Mouse (Mus musculus): ENCODE results near the gene Aldh1a1. TPM values are rescaled to one million over a fixed set of nuclear protein-coding genes. Genes with fewer than 3 reads are reported as not detected.

The Aldh1a1 gene
- total and polyA plus RNA-seq, 3 experiments, result 0.21 to 1.1 (median 0.99) TPM

GRCm38 (mm10) chr19:20557211-20557610 lies 64.7 kb downstream of the Aldh1a1 start:
- H3K4me1 ChIP-seq (ENCODE audit: control insufficient read depth in 1 of 2, insufficient read depth in 2 of 2), result no peaks in the 10 kb centered on the region
- H3K9ac ChIP-seq (ENCODE audit: insufficient read depth, low read depth), result no peak overlapping the region
- no peaks in the 10 kb centered on the region for H3K36me3 ChIP-seq (replicated peaks in 1 of 2; ENCODE audit: control insufficient read depth in 1 of 2, insufficient read depth in 1 of 2, low read length in 1 of 2)
- no peaks in the 10 kb centered on the region for H3K9me3 ChIP-seq (replicated peaks; ENCODE audit: low read length)
- no peak overlapping the region for H3K27ac ChIP-seq (ENCODE audit: insufficient read depth, low read depth)
- H3K4me3 ChIP-seq (replicated peaks in 1 of 3; ENCODE audit: low read depth in 2 of 3, low read length in 2 of 3, poor library complexity in 1 of 3), result no peak overlapping the region
- TF ChIP-seq KAT2A (IDR thresholded peaks at IDR 0.05; ENCODE audit: insufficient replicate concordance, low read length), result no peak
- TF ChIP-seq JUND (conservative IDR thresholded peaks at IDR 0.05; ENCODE audit: low read depth, low read length), result no peak
- no peak for TF ChIP-seq POLR2AphosphoS2 (IDR thresholded peaks at IDR 0.05; ENCODE audit: low read depth, low read length)
- no peak for TF ChIP-seq SMC3 (IDR thresholded peaks at IDR 0.05; ENCODE audit: low read depth, low read length)
- TF ChIP-seq ELF1 (IDR thresholded peaks at IDR 0.05; ENCODE audit: low read depth, low read length), result no peak
- TF ChIP-seq RCOR1 (conservative IDR thresholded peaks at IDR 0.05; ENCODE audit: low read depth, low read length), result no peak
- TF ChIP-seq TCF12 (IDR thresholded peaks at IDR 0.05; ENCODE audit: low read depth, low read length), result no peak
- TF ChIP-seq MYC (IDR thresholded peaks at IDR 0.05; ENCODE audit: low read depth, low read length), result no peak
- no peak for TF ChIP-seq POLR2A (IDR thresholded peaks at IDR 0.05; ENCODE audit: low read depth, low read length)
- dilution Hi-C loops (cut with MboI; ENCODE audit: extremely low pct_ligation_motif_present, extremely low pct_unique_long_range_greater_than_20kb, low sequenced_read_pairs), result no loop called here
- no peak for DNase-seq (ENCODE audit: extremely low read depth)
- no peaks in the 10 kb centered on the region for H3K79me2 ChIP-seq (replicated peaks; ENCODE audit: control insufficient read depth, extremely low read depth, insufficient read depth, poor library complexity, severe bottlenecking)
- no peak overlapping the region for H3K4me2 ChIP-seq (ENCODE audit: insufficient read depth, low read depth, poor library complexity, severe bottlenecking)
- no peaks in the 10 kb centered on the region for H3K27me3 ChIP-seq (replicated peaks)
- in situ Hi-C loops (cut with MboI; ENCODE audit: low pct_ligation_motif_present, low pct_unique_long_range_greater_than_20kb, low sequenced_read_pairs), result no loop called here

GRCm38 (mm10) chr19:20558069-20558468 lies 65.6 kb downstream of the Aldh1a1 start:
- Histone ChIP-seq H3K4me2 (ENCODE audit: insufficient read depth, low read depth, poor library complexity, severe bottlenecking) (no peak overlapping the region), H3K27me3 (replicated peaks) (no peaks in the 10 kb centered on the region), H3K9me3 (replicated peaks; ENCODE audit: low read length) (no peaks in the 10 kb centered on the region), H3K4me3 (replicated peaks in 1 of 3; ENCODE audit: low read depth in 2 of 3, low read length in 2 of 3, poor library complexity in 1 of 3) (no peak overlapping the region), H3K4me1 (ENCODE audit: control insufficient read depth in 1 of 2, insufficient read depth in 2 of 2) (no peaks in the 10 kb centered on the region), H3K79me2 (replicated peaks; ENCODE audit: control insufficient read depth, extremely low read depth, insufficient read depth, poor library complexity, severe bottlenecking) (no peaks in the 10 kb centered on the region), H3K36me3 (replicated peaks in 1 of 2; ENCODE audit: control insufficient read depth in 1 of 2, insufficient read depth in 1 of 2, low read length in 1 of 2) (no peaks in the 10 kb centered on the region), H3K27ac (ENCODE audit: insufficient read depth, low read depth) (no peak overlapping the region), H3K9ac (ENCODE audit: insufficient read depth, low read depth) (no peak overlapping the region)
- TF ChIP-seq JUN (IDR thresholded peaks at IDR 0.05; ENCODE audit: insufficient read depth, low read depth, low read length) (no peak), MEF2A (IDR thresholded peaks at IDR 0.05; ENCODE audit: borderline replicate concordance, low read depth, low read length) (no peak), MXI1 (IDR thresholded peaks at IDR 0.05; ENCODE audit: low read depth, low read length) (no peak)
- dilution Hi-C loops (cut with MboI; ENCODE audit: extremely low pct_ligation_motif_present, extremely low pct_unique_long_range_greater_than_20kb, low sequenced_read_pairs) (no loop called here), in situ Hi-C loops (cut with MboI; ENCODE audit: low pct_ligation_motif_present, low pct_unique_long_range_greater_than_20kb, low sequenced_read_pairs) (no loop called here)
- DNase-seq (ENCODE audit: extremely low read depth), result no peak

- H3K4me2 ChIP-seq (ENCODE audit: insufficient read depth, low read depth, poor library complexity, severe bottlenecking), result no peak overlapping the region
- no peak overlapping the region for H3K27ac ChIP-seq (ENCODE audit: insufficient read depth, low read depth)
- DNase-seq (ENCODE audit: extremely low read depth), result no peak
- no peaks in the 10 kb centered on the region for H3K79me2 ChIP-seq (replicated peaks; ENCODE audit: control insufficient read depth, extremely low read depth, insufficient read depth, poor library complexity, severe bottlenecking)
- H3K36me3 ChIP-seq (replicated peaks in 1 of 2; ENCODE audit: control insufficient read depth in 1 of 2, insufficient read depth in 1 of 2, low read length in 1 of 2), result no peaks in the 10 kb centered on the region
- no peaks in the 10 kb centered on the region for H3K27me3 ChIP-seq (replicated peaks)
- in situ Hi-C loops (cut with MboI; ENCODE audit: low pct_ligation_motif_present, low pct_unique_long_range_greater_than_20kb, low sequenced_read_pairs), result no loop called here
- H3K9ac ChIP-seq (ENCODE audit: insufficient read depth, low read depth), result no peak overlapping the region
- no peaks in the 10 kb centered on the region for H3K9me3 ChIP-seq (replicated peaks; ENCODE audit: low read length)
- dilution Hi-C loops (cut with MboI; ENCODE audit: extremely low pct_ligation_motif_present, extremely low pct_unique_long_range_greater_than_20kb, low sequenced_read_pairs), result no loop called here
- no peak for TF ChIP-seq EP300 (IDR thresholded peaks at IDR 0.05; ENCODE audit: low read length)
- no peak overlapping the region for H3K4me3 ChIP-seq (replicated peaks in 1 of 3; ENCODE audit: low read depth in 2 of 3, low read length in 2 of 3, poor library complexity in 1 of 3)
- no peaks in the 10 kb centered on the region for H3K4me1 ChIP-seq (ENCODE audit: control insufficient read depth in 1 of 2, insufficient read depth in 2 of 2)
These were observed 66.0 kb downstream of the Aldh1a1 start for GRCm38 (mm10) chr19:20558544-20558943.

Measured in CH12.LX (cell line).